Comparison of ENCODE assay signal across 14 mouse cellular contexts in the genomic region with DNA sequence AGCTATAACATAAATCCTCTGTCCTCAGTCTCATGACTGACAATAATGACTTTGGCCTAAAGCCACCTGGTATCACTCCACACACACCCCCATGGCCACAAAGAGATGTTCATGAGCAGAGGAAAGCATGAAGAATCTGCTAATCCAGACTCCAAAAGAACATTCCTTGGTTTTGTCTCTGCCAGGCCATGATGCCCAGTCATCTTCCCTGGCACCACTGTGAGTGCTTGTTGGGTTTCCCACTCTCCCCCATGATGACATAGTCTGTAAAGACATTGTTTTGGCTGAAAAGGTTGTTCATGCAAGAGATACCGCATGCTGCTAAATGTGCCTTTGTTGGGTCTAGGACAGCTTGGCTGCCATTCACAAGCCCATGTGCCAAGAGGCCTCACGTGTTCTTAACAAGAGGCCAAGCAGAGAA.
DNase-seq lines count a peak whose midpoint lies in the region; ATAC-seq lines count a peak whose summit lies in the region.
"Had no signal": no experiment of that assay in that cellular context is flagged by ENCODE, and none has a peak within 500 bp of the region (broad histone marks: within the 10 kb centered on the region; RNA-seq: fewer than 3 reads in every experiment).

No protein-coding gene starts in this region.

- 76% methylated on average over 2 of the region's 2 CpGs for WGBS in hindbrain, embryonic 15.5 days
- WGBS in hindbrain, embryonic 11.5 days: 89% methylated on average over 2 of the region's 2 CpGs

- ATAC-seq in hindbrain, embryonic 15.5 days (ENCODE audit: low FRiP score, low read depth): peak; percentile 56; the same call in 1 of the 2 replicates
- no peak for ATAC-seq in hindbrain, embryonic 11.5 days (ENCODE audit: low FRiP score)
- ATAC-seq: activated CD4-positive, CD25-positive, alpha-beta regulatory T cell, adult 4 months had no signal

- no peak for DNase-seq in hindbrain, embryonic 11.5 days (ENCODE audit: low spot score)
- peak; percentile 14 for DNase-seq in 3T3-L1 (ENCODE audit: low read depth, low spot score)
- DNase-seq in adipocyte (ENCODE audit: low spot score): peak; percentile 20
- peak; percentile 49 to 57 for DNase-seq in heart, postnatal 10 days
- no peak for DNase-seq in spleen, adult 18-20 months
- DNase-seq in frontal cortex, adult 2 months (ENCODE audit: extremely low spot score in 1 of 2, low spot score in 1 of 2): no peak
- DNase-seq: cerebellum, adult 9-10 months; kidney, postnatal 25 days; right cerebral cortex, postnatal 4 days; thymus, adult 2 months had no signal

- H3K27me3 ChIP-seq in hindbrain, embryonic 15.5 days: no peaks in the 10 kb centered on the region
- H3K27me3 ChIP-seq in hindbrain, embryonic 11.5 days (ENCODE audit: control insufficient read depth, insufficient read depth, low read length): no peaks in the 10 kb centered on the region
- H3K27me3 ChIP-seq: limb, embryonic 13.5 days; neural tube, embryonic 13.5 days had no signal

- H3K36me3 ChIP-seq in hindbrain, embryonic 15.5 days: no peaks in the 10 kb centered on the region
- H3K36me3 ChIP-seq in hindbrain, embryonic 11.5 days (ENCODE audit: control insufficient read depth, insufficient read depth, low read length): no peaks in the 10 kb centered on the region
- H3K36me3 ChIP-seq: limb, embryonic 13.5 days; neural tube, embryonic 13.5 days had no signal

- intact Hi-C loops in heart, postnatal 10 days (cut with DNase I): no loop called here

- H3K4me1 ChIP-seq in hindbrain, embryonic 15.5 days (replicated peaks): no peaks in the 10 kb centered on the region
- H3K4me1 ChIP-seq in hindbrain, embryonic 11.5 days (replicated peaks; ENCODE audit: control insufficient read depth, insufficient read depth, low read length): no peaks in the 10 kb centered on the region

- H3K9ac ChIP-seq in hindbrain, embryonic 15.5 days: no peak overlapping the region
- H3K9ac ChIP-seq in hindbrain, embryonic 11.5 days (ENCODE audit: low read depth, low read length): no peak overlapping the region
- H3K9ac ChIP-seq: limb, embryonic 13.5 days; neural tube, embryonic 13.5 days had no signal

- no peaks in the 10 kb centered on the region for H3K9me3 ChIP-seq in hindbrain, embryonic 15.5 days
- H3K9me3 ChIP-seq in hindbrain, embryonic 11.5 days (ENCODE audit: control insufficient read depth, low read length): no peaks in the 10 kb centered on the region
- H3K9me3 ChIP-seq: limb, embryonic 13.5 days; neural tube, embryonic 13.5 days had no signal

- no peak overlapping the region for H3K27ac ChIP-seq in hindbrain, embryonic 15.5 days (replicated peaks)
- no peak overlapping the region for H3K27ac ChIP-seq in hindbrain, embryonic 11.5 days (ENCODE audit: low read depth, low read length)
- H3K27ac ChIP-seq: limb, embryonic 13.5 days; neural tube, embryonic 13.5 days had no signal

- no peak overlapping the region for H3K4me2 ChIP-seq in hindbrain, embryonic 15.5 days
- H3K4me2 ChIP-seq in hindbrain, embryonic 11.5 days (replicated peaks; ENCODE audit: low read depth, low read length): no peak overlapping the region
- H3K4me2 ChIP-seq: limb, embryonic 13.5 days; neural tube, embryonic 13.5 days had no signal

- H3K4me3 ChIP-seq in hindbrain, embryonic 15.5 days: no peak overlapping the region
- H3K4me3 ChIP-seq in hindbrain, embryonic 11.5 days (ENCODE audit: low read depth, low read length): no peak overlapping the region
- H3K4me3 ChIP-seq: limb, embryonic 13.5 days; neural tube, embryonic 13.5 days had no signal

Comparison
In these comparisons a context has a peak if more than half of its experiments do, and no peak if none do; other contexts are left out.
1. DNase-seq: peak in 3T3-L1 (single experiment), adipocyte (single experiment) and heart, postnatal 10 days (2 of 2); none in hindbrain, embryonic 11.5 days (single experiment), spleen, adult 18-20 months (0 of 2) and frontal cortex, adult 2 months (0 of 2).